Mouse (Mus musculus): ENCODE data around the gene Dctn2. TPM values are rescaled to one million over a fixed set of nuclear protein-coding genes. Genes with fewer than 3 reads are reported as not detected.

Dctn2 gene
- 199 and 213 TPM in 2 replicates for polyA plus RNA-seq (2016; fragmentation: Nextera tagmentation; extraction: Ambion mirVana)

DNA sequence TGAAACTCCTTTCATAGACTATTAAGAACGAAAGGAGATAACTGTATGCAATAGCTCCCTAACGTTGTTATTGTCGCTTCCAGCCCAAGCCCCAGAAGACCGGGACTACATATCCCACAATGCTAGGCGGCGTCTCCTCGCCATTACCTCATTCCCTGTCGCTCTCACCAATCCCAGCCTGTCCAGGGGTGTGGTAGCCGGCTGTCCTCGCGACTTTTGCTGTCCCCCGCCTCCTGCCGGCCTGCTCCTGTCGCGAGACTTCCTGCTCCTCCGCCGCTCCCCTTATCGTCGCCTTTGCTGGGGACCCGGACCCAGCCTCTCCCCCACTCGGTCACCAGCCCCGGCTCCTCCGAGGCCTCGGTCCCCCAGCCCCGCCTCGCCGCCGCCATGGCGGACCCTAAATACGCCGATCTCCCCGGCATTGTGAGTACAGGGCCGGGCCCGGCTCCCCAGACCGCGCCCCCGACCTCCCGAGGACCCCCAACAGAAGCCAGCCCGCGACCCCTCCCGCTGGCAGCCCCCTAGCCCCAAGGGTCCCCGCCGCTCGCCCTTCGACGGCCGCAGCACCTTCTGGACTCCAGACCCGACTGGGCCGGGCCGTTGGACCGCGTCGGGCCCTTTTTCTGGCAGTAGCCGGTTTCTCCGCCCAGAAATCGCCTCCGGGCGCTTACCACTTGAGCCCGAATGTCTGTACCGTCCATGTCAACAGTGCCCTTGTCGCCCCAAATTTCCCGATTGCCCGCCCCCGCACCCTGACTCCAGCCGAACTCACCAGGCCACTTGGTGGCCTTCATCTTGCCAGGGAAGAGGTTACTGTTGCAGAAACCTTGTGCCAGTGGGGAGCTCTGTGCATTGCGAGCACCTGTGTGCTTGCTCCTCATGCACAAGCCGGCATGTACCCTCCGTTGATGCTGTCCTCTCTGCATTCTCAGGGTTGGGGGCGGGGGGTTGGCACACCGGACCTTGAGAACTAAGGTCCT is at the start of gene Dctn2:
Gene Dctn2 (plus strand): TSS at position 257 of the 980 bp plus-strand sequence.
- ATAC-seq (ENCODE audit: insufficient number of reproducible peaks, insufficient read depth, low FRiP score, low TSS enrichment), result peak; percentile 96
- H3K27me3 ChIP-seq, result peaks cover 36% of the 10 kb centered on the region
- peak within 1 kb of the TSS; percentile 96 for H3K4me2 ChIP-seq (replicated peaks)
- peak within 1 kb of the TSS; percentile 67 for H3K27ac ChIP-seq
- peak within 1 kb of the TSS; percentile 84 for H3K4me3 ChIP-seq
- H3K9ac ChIP-seq, result peak within 1 kb of the TSS; percentile 97
- under 1% methylated on average over 68 of the region's 70 CpGs for WGBS
- H3K9me3 ChIP-seq, result no peaks in the 10 kb centered on the region
- H3K36me3 ChIP-seq, result peaks cover 21% of the 10 kb centered on the region
- H3K4me1 ChIP-seq, result peaks cover 22% of the 10 kb centered on the region

DNA sequence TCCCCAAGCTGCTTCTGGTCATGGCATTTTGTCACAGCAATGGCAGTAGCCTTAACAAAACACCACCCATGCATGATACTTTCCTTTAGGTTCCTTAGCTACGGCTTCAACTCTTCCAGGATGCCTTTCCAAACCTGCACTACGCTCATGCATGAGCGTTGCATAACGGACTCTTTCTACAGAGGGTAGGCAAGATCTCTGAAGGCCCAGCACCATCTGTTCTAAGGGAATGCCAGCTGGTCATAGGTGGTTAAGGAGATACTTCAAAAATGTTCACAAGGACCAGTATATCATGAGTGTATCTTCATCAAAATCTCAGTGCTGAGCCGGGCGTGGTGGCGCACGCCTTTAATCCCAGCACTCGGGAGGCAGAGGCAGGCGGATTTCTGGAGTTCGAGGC is 49.7 kb upstream of the Dctn2 start:
- Histone ChIP-seq H3K9ac (no peak overlapping the region), H3K27ac (no peak overlapping the region), H3K4me3 (no peak overlapping the region), H3K4me2 (replicated peaks) (no peak overlapping the region), H3K27me3 (no peaks in the 10 kb centered on the region), H3K4me1 (no peaks in the 10 kb centered on the region), H3K36me3 (no peaks in the 10 kb centered on the region), H3K9me3 (no peaks in the 10 kb centered on the region)
- WGBS, result 96% methylated on average over 11 of the region's 11 CpGs
- ATAC-seq (ENCODE audit: insufficient number of reproducible peaks, insufficient read depth, low FRiP score, low TSS enrichment), result no peak

DNA sequence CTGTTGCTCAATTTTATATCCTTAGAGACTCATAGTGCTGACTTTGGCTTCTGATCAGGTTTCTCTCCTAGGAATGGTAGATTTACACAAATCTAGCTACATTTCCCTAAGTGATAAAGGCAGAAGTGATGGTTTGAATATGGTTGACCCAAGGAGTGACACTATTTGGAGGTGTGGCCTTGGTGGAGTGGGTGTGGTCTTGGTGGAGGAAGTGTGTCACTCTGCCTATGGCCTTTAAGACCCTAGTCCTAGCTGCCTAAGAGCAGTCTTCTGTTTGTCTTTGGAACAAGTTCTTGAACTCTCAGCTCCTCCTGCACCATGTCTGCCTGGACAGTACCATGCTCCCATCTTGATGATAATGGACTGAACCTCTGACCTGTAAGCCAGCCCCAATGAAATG is 49.0 kb upstream of the Dctn2 start:
- no peaks in the 10 kb centered on the region for H3K9me3 ChIP-seq
- H3K4me2 ChIP-seq (replicated peaks), result no peak overlapping the region
- no peaks in the 10 kb centered on the region for H3K36me3 ChIP-seq
- no peak overlapping the region for H3K27ac ChIP-seq
- ATAC-seq (ENCODE audit: insufficient number of reproducible peaks, insufficient read depth, low FRiP score, low TSS enrichment), result no peak
- H3K27me3 ChIP-seq, result no peaks in the 10 kb centered on the region
- no peak overlapping the region for H3K4me3 ChIP-seq
- no peaks in the 10 kb centered on the region for H3K4me1 ChIP-seq
- no peak overlapping the region for H3K9ac ChIP-seq

DNA sequence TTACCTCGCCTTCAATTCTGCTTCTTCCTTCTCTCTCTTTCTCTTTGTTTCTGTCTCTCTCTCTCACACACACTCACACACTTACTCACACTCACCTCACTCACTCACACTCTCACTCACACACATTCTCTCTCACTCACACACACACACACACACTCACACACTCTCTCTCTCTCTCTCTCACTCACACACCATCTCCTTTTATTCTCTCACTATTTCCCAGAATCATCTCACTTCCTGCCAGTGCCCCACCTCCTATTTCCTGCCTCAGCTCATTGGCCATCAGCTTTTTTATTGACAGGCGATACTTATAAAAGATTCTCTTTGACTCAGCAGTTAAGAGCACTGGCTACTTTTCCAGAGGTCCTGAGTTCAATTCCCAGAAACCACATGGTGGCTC is 47.8 kb upstream of the Dctn2 start:
- no peaks in the 10 kb centered on the region for H3K4me1 ChIP-seq
- ATAC-seq (ENCODE audit: insufficient number of reproducible peaks, insufficient read depth, low FRiP score, low TSS enrichment), result no peak

DNA sequence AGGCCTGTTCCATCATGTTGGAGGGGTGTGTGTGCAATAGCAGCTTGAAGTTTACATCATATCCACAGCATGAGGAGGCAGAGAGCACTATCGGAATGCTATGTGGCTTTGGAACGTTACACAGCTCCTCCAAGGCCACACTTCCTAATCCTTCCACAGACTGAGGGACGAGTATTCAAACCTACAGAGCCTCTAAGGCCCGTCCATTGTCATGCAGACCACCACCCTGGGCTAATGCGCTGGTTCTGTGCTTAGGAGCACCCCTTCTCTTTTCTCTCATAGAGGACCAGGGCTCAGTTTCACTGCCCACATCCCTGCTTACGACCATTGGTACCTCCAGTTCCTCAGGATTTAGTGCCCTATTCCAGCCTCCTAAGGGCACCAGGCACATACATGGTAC is 41.0 kb upstream of the Dctn2 start:
- no peak for ATAC-seq (ENCODE audit: insufficient number of reproducible peaks, insufficient read depth, low FRiP score, low TSS enrichment)
- H3K27ac ChIP-seq, result no peak overlapping the region
- no peak overlapping the region for H3K4me2 ChIP-seq (replicated peaks)
- no peaks in the 10 kb centered on the region for H3K9me3 ChIP-seq
- H3K9ac ChIP-seq, result no peak overlapping the region
- no peaks in the 10 kb centered on the region for H3K4me1 ChIP-seq
- no peak overlapping the region for H3K4me3 ChIP-seq
- no peaks in the 10 kb centered on the region for H3K27me3 ChIP-seq
- no peaks in the 10 kb centered on the region for H3K36me3 ChIP-seq
- WGBS, result 37% methylated on average over 6 of the region's 6 CpGs

More for the DNA sequence above, 47.8 kb upstream of the Dctn2 start:
- no peak overlapping the region for H3K4me2 ChIP-seq (replicated peaks)
- H3K27me3 ChIP-seq, result no peaks in the 10 kb centered on the region
- no peaks in the 10 kb centered on the region for H3K36me3 ChIP-seq
- no peak overlapping the region for H3K4me3 ChIP-seq
- no peak overlapping the region for H3K9ac ChIP-seq
- WGBS, result 86% methylated on average over 2 of the region's 2 CpGs
- H3K9me3 ChIP-seq, result no peaks in the 10 kb centered on the region
- no peak overlapping the region for H3K27ac ChIP-seq

- Histone ChIP-seq H3K9ac (no peak overlapping the region), H3K27ac (no peak overlapping the region), H3K4me2 (replicated peaks) (no peak overlapping the region), H3K4me1 (no peaks in the 10 kb centered on the region), H3K27me3 (no peaks in the 10 kb centered on the region), H3K9me3 (no peaks in the 10 kb centered on the region), H3K36me3 (no peaks in the 10 kb centered on the region), H3K4me3 (no peak overlapping the region)
- ATAC-seq (ENCODE audit: insufficient number of reproducible peaks, insufficient read depth, low FRiP score, low TSS enrichment), result no peak
- 31% methylated on average over 10 of the region's 10 CpGs for WGBS
Observed at GRCm38 (mm10) chr10:127225732-127226131, 40.4 kb upstream of the Dctn2 start.

DNA sequence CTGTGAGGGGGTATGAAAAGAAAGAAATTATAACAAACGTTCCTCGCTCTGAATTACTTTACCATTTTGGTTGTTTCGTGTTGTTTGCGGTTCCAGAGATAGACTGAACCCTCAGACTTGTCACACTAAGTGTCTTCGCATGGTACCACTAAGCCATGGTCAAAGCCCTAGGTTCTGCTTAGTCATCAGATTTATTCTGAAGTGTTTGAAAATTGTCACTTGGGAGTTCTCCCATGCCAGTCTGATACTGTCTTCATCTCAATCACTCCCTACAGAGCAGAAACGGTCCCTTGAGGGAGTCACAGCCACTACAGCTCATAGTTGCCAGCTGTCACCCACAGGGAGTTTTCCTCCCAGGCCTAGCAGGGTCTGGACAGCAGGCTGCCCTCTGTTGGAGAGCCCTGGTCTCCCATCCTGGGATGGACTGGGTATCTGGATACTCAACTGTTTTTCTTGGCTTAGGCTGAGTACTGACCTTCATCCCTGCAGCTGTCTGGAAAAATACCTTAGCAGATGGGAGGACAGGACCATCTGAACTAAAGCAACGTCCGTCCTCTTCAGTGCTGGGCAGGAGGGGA is 39.8 kb upstream of the Dctn2 start:
- no peak for ATAC-seq (ENCODE audit: insufficient number of reproducible peaks, insufficient read depth, low FRiP score, low TSS enrichment)
- WGBS, result 68% methylated on average over 8 of the region's 8 CpGs
- no peak overlapping the region for H3K9ac ChIP-seq

DNA sequence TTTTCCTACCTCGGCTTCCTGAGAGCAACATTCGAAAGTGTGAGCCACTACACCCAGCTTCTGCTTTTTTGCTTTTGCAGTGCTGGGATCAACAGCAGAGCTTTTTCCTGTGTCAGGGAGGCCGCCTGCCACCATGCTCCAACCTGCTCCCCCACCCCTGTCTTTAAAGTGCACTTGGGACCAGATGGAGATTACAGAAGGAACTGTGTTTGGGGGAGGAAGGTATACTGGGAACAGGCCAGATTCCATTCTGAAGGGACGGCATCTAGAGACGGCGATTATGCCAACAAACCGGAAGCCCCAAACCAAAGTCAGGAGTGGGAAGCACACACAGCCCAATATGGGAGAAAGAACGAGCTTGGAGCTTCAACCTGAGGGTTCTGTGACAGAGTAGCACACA is 39.0 kb upstream of the Dctn2 start:
- Histone ChIP-seq H3K36me3 (no peaks in the 10 kb centered on the region), H3K27me3 (no peaks in the 10 kb centered on the region)

More for the DNA sequence above, 39.8 kb upstream of the Dctn2 start:
- no peaks in the 10 kb centered on the region for H3K36me3 ChIP-seq
- no peaks in the 10 kb centered on the region for H3K27me3 ChIP-seq
- H3K9me3 ChIP-seq, result no peaks in the 10 kb centered on the region
- no peak overlapping the region for H3K4me3 ChIP-seq
- H3K4me1 ChIP-seq, result no peaks in the 10 kb centered on the region
- H3K4me2 ChIP-seq (replicated peaks), result no peak overlapping the region
- no peak overlapping the region for H3K27ac ChIP-seq

GRCm38 (mm10) chr10:127228897-127229296 is 37.3 kb upstream of the Dctn2 start:
- no peak overlapping the region for H3K27ac ChIP-seq
- H3K4me3 ChIP-seq, result no peak overlapping the region
- no peaks in the 10 kb centered on the region for H3K27me3 ChIP-seq
- H3K36me3 ChIP-seq, result no peaks in the 10 kb centered on the region
- no peaks in the 10 kb centered on the region for H3K4me1 ChIP-seq
- H3K4me2 ChIP-seq (replicated peaks), result no peak overlapping the region
- H3K9me3 ChIP-seq, result no peaks in the 10 kb centered on the region
- 19% methylated on average over 4 of the region's 4 CpGs for WGBS
- no peak for ATAC-seq (ENCODE audit: insufficient number of reproducible peaks, insufficient read depth, low FRiP score, low TSS enrichment)
- no peak overlapping the region for H3K9ac ChIP-seq

More for the DNA sequence above, 39.0 kb upstream of the Dctn2 start:
- Histone ChIP-seq H3K4me1 (no peaks in the 10 kb centered on the region), H3K9ac (no peak overlapping the region), H3K4me3 (no peak overlapping the region), H3K9me3 (no peaks in the 10 kb centered on the region), H3K27ac (no peak overlapping the region), H3K4me2 (replicated peaks) (no peak overlapping the region)
- ATAC-seq (ENCODE audit: insufficient number of reproducible peaks, insufficient read depth, low FRiP score, low TSS enrichment), result no peak
- WGBS, result 86% methylated on average over 8 of the region's 8 CpGs

DNA sequence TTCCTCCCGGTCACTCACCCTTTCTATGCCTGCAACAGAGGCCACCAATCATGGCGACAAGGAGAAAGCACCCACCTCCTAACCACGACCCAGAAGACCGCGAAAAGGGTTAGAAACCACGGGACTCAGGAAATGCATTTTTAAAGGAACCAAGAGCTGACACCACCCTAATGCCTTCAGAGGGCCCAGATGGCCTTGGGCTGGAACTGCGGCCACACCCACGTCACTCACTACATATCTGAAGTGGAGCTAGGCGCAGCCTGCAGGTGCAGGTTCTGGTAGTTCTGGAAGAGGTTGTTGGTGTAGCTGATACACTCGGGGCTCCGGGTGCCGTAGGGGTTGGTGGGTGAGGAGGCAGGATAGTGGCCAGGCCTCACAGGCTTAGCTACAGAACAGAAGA is 35.5 kb upstream of the Dctn2 start:
- Histone ChIP-seq H3K4me3 (no peak overlapping the region), H3K27me3 (no peaks in the 10 kb centered on the region), H3K27ac (no peak overlapping the region), H3K9ac (no peak overlapping the region), H3K4me2 (replicated peaks) (no peak overlapping the region), H3K9me3 (no peaks in the 10 kb centered on the region), H3K4me1 (no peaks in the 10 kb centered on the region), H3K36me3 (no peaks in the 10 kb centered on the region)
- 86% methylated on average over 12 of the region's 12 CpGs for WGBS
- ATAC-seq (ENCODE audit: insufficient number of reproducible peaks, insufficient read depth, low FRiP score, low TSS enrichment), result no peak

- H3K36me3 ChIP-seq, result no peaks in the 10 kb centered on the region
- H3K9me3 ChIP-seq, result no peaks in the 10 kb centered on the region
- no peak overlapping the region for H3K27ac ChIP-seq
- H3K9ac ChIP-seq, result peak overlapping the region; percentile 2; the same call in 1 of the 2 replicates
- WGBS, result 76% methylated on average over 14 of the region's 14 CpGs
- H3K4me1 ChIP-seq, result peaks cover 5% of the 10 kb centered on the region
- no peaks in the 10 kb centered on the region for H3K27me3 ChIP-seq
- H3K4me3 ChIP-seq, result no peak overlapping the region
- no peak overlapping the region for H3K4me2 ChIP-seq (replicated peaks)
- ATAC-seq (ENCODE audit: insufficient number of reproducible peaks, insufficient read depth, low FRiP score, low TSS enrichment), result no peak
Observed at GRCm38 (mm10) chr10:127231741-127232140, 34.4 kb upstream of the Dctn2 start.

DNA sequence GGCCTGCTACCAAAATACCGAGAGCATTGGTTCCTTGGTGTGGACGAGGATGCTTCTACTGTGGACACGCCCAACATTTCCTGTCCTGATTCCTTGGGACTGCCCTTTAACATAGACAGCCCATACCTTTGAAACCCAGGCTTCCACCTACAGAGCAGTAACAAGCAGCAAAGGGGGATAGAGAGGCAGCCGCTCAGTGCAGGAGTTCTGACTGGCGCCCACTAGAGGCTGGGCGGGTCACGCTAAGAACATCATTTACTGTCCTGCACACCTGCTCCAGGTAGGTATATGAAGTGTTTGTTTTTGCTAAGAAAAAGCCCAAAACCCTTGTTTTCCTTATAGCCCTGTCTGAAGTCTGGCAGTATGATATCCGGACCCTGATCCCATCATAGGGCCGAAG is 33.0 kb upstream of the Dctn2 start:
- ATAC-seq (ENCODE audit: insufficient number of reproducible peaks, insufficient read depth, low FRiP score, low TSS enrichment), result no peak
- H3K36me3 ChIP-seq, result no peaks in the 10 kb centered on the region
- no peaks in the 10 kb centered on the region for H3K27me3 ChIP-seq
- WGBS, result 77% methylated on average over 9 of the region's 9 CpGs
- H3K4me2 ChIP-seq (replicated peaks), result no peak overlapping the region
- H3K4me3 ChIP-seq, result no peak overlapping the region
- peaks cover 7% of the 10 kb centered on the region for H3K4me1 ChIP-seq
- H3K27ac ChIP-seq, result no peak overlapping the region
- no peak overlapping the region for H3K9ac ChIP-seq
- no peaks in the 10 kb centered on the region for H3K9me3 ChIP-seq

Measured in embryonic facial prominence, embryonic 12.5 days (tissue).